Mouse (Mus musculus) R1 (cell line): ENCODE data around the gene Znrf1.

ENCODE experiments used
- DNase-seq: peaks from one replicate; pipeline ENCODE4 v3.0.0-alpha.2; 2018; ENCODE audit warnings: low read depth, low spot score

The Znrf1 gene

DNA sequence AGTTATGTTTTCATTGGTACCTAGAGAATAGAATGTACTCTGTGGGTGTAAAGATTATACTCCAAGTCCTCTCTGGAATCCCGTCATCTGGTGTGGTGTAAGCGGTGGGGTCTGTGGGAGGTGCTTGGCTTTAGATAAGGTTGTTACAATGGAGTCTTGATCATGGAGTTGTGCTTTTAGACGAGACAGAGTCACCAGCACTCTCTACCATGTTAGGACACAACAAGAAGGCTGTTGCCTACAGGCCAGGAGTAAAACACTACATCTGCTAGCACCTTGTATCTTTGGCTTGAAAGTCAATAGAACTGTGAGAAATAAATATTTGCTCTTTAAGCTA is 60.6 kb downstream of the Znrf1 start:
- no peak for DNase-seq

DNA sequence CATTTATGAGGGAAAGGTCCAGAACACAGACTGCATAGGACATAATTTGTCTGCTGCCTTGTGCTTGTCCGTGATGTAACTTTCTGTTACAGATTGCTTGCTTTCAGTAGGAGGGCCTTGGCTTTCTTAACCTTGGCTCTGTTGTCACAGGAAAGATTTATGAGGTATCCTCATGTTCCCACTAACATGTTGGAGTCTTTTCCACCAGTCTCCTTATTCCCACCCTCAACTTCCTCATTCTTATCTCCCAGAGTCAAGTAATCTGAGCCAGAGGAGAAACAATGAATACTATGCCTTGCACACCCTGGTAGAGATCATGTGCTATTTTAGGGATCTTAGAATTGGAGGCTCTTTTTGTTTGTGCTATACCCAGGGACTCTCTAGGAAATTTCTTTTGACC is 61.4 kb downstream of the Znrf1 start:
- DNase-seq, result no peak

DNA sequence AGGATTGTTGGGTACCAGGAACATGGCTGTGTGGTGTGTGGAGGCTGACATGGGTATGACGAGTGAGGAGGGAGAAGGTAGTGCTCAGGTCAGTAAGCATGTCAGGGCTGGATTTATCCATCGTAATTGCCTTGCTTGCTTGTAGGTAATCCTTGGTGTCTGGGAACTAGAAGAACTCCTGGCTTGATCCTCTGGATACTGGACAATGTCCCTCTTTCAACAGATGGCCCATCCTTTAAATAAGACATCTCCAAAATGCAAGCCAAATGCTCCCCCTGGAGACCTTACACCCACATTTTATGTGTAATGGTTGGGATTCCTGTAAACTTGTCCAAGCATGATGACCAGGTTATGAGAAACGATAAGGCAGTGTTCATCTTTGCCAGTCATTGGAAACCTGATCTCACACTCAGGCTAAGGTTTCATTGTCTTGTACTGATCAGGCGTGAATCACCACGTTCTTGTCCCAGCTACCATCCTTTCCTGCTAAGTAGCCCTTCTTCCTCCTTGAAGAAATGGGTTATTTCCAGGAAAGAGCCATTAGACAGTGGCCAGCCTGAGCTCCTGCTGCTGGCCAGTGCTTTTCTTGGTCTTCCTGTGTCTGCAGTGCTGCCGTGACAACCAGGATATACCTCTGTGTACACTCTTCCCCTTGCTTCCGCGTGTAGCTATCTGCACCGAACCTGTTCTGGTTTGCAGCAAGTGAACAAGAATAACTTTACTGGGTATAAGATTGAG is 64.0 kb downstream of the Znrf1 start:
- no peak for DNase-seq

DNA sequence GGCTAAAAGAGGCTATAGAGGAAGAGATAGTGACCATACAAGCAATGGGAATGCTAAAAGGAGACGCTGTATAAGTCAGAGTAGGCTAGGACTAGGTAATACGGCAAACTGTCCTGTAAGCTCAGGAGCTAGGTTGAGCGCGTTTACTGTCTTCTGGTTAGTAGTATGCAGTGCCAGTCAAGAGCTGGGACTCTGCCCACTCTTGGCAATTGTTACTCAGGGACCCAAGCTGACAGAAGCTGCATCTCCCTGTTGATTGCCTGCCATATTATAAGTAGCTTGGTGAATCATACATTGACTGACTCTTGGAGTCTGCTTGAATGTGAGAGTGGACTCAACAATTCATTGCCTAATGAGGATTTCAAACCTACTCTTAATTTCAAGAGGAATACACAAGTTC is 66.2 kb downstream of the Znrf1 start:
- no peak for DNase-seq

DNA sequence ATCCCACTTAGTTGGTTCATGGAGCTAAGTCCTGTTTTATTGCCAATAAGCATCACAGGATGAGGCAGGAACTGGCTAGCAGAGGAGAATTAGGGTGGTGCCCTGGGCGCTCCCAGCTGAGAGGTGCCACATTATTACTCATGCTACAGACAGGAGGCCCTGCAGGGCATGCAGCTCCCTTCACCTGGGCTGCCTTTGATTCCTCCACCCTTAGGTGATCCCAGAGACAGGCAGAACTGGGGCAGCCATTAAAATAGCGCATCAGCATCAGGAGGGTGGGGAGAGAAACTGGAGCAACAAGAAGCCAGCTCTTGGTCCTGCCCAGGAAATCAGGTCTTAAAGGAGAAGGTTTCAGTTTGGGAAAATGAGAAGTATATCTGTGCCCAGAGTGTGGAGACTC is 69.1 kb downstream of the Znrf1 start:
- no peak for DNase-seq

DNA sequence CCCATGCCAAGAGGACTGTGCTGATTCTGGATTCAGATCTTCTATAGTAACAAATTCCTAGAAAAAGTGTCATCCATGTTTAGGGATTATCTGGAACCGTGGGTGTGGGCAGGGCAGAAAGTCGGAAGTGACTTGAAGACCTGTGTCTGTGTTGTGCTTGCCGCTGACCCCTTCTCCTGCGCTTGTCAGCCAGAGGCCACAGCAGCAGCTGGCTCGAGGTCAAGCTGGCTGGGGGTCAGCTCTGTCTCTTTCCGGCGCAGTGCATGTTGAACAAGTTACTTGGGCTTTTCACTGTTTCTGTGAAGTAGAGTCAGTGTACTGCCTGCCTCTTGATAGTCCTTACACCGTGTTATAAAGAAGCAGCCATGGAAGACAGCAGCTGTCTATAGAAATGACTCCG is 71.1 kb downstream of the Znrf1 start:
- no peak for DNase-seq

DNA sequence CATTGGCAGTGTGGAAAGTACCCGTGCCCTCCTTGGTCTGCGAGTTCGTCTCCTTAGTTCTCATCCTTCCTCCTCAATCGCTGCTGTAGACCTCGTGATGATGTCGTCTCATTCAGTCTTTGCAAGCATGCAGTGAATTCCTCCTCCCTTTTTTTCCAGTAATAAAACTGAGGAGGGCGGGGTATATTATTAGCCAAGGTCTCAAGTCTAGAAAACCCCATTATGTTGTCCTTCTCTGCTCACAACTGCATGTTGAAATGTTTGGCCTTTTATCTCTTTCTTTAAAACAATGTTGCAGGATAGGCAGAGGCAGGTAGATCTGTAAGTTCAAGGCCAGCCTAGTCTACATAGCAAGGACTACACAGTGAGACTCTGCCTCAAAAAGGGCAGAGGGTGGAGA is 71.5 kb downstream of the Znrf1 start:
- DNase-seq, result no peak

DNA sequence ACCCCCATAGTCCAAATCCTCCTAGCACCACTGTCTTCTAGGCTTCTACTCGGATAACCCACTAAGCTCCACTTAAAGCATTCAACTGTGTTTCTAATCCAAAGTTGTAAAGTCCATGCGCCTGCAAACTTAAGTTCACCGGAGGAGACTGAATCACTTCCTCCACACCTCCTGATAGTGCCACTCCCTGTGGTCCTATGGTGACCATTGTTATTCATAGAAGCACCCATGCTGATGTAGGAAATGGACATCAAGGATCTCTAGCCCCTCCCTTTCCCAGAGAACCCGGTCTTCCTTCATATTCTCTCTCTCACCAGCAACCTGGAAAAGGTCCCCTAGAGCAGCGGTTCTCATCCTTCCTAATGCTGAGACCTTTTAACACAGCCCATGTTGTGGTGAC is 77.3 kb downstream of the Znrf1 start:
- peak; percentile 99 for DNase-seq

DNA sequence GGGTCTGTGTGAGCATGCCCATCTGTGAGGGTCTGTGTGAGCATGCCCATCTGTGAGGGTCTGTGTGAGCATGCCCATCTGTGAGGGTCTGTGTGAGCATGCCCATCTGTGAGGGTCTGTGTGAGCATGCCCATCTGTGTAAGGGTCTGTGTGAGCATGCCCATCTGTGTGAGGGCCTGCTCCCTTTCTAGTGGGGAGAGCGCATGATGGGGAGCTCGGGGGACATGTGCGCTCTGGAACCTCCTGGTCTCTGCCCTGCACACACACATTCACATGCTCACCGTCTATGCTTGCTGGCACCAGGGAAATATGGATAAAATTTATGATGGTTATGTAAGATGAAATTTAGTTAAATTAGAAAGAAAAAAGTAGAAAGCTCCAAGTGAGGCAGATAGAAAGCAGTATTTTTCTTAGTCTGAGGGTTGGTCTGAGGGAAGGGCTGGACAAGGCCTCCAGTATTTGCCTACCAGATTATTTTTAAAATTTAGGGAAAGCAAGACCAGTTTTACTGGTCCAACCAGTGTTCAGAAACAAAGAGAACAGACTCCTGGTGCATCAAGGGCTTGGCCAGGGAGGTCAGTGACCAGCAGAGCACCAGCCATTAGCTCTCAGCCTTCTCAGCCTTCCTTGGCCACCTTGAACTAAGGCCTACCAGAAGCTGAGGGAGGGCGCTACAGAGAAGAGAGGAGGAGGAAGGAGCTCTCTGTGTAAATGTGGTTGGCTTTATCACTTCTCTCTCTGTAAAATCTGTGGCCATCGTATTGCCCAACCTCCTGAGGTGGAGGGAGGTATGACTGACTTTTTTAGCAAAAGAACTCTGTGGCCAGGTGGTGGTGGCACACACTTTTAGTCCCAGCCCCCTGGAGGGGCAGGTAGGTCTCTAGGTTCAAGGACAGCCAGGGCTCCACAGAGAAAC is 79.1 kb downstream of the Znrf1 start:
- DNase-seq, result no peak

DNA sequence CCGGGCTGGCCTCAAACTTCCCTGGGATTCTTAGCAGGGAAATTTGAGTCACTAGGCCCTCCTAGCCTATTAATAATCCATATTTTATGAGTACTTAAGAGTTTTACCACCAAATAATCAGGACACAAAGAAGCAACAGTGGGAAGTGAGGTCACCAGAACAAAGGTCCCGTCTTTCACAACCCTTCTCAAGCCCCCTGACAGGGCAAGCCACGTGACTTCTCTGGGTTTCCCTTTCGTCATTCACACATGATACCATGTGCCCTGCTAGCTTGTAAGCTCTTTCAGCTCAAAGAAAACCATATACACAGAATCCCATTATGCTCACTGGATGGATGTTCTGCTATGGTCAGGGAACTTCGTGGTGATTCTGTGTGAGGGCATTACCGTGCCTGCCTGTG is 81.9 kb downstream of the Znrf1 start:
- DNase-seq, result no peak

DNA sequence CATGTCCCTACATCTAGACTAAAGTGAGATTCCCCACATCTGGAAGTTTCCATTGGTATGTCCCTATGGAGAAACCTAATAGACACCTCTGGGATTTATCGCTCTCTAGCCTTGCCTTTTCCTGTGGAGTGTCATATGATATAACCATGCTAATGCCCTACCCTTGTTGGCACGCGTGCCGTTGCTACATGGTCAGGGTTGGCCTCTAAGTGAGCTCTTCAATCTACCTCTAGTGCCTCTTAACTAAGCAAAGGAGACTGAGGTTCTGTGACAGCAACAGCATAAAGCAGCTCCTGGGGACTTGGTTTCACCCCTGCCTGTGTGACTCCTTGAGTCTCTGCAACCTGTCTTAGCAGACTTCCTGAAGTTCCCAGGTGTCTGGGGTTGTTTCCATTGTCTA is 82.4 kb downstream of the Znrf1 start:
- no peak for DNase-seq

DNA sequence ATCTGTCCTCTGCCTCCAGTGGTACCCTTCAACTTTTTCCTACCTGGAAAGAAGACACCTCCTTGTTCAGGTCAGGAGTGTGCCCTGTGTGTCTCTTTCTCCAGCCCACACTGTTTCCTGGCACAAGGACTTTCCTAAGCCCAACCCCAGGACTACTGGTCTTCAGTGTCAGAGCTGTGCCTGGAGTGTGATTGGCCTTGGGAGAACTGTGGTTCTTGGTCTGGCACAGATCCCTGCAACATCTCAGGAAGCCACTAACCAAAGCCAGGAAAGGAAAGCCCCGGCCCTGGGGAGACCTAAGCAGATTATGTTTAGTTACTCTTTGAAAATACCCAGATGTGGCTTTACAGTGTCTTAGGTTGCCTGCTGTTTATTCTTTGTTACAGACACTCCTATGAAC is 84.0 kb downstream of the Znrf1 start:
- no peak for DNase-seq

DNA sequence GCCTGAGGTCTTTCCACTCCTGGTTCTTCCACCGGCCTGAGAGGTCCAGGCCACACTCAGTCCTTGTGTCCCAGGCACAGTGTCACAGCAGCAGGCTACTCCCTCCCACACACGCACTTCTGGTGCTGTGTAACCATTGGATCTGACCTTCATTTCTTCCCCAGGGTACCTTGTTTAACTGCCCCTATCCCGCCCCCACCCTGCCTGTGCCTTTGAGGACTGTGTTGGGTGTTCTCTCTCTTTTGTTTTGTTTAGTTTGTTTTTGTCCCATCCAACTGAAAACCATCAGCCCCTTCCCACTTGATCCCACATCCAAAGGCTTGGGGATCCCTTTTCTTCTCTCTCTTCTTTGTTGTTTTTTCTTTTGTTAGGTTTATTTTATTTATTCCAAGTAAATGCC is 86.2 kb downstream of the Znrf1 start:
- peak; percentile 75 for DNase-seq

DNA sequence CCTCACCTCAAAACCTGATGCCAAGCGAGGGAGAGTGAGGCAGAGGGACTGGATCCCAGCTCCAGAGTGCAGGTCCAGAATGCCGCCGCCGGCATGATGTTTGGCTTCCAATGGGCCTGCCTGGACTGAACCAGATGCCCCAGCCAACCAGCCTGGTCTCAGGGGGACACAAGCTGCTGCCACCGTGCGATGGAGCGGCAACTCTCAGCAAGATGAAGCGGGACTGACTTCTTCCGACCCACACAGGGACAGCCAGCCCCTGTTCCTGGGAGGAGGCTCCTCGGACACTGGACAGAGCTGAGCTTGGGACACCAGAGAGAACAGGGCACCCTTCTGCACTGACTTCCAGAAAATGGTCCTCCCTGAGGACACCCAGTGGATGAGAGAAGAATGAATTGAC is 86.7 kb downstream of the Znrf1 start:
- DNase-seq, result no peak

DNA sequence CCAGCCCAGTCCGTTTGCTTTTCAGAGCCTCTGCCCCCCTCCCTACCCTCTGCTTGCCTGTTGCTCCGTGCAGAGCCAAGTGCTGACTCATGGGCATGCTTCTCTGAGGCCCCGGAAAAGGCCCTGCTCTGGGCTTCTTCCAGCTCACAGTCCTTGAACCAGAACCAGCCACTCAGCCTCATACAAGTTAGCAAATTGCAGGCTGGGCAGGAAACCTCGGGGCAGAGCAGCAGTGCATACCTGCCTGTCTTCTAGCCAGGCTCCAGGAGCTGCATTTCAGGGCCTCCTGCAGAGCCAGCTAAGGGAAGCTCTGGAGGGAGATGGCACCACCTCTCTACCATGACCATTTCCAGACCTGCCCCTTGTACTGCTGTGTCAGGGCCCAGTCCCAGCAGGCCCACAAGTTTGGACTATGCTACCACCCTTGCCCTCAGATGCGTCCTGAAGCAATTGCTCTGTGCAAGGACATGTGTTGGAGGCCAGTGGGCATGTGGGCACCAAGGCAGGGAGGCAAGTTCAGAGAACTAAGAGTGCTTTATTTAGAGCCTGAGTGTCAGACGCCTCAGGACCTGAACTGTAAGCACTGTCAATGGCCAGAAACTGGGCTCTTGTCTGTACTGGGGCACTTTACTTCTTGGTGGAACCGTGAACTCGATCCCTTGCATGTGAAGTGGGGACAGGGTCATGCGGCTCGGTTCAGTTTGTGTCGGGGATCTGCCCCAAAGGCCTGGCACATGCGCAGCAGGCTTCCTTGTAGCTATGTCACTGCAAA is 88.4 kb downstream of the Znrf1 start:
- DNase-seq, result no peak

DNA sequence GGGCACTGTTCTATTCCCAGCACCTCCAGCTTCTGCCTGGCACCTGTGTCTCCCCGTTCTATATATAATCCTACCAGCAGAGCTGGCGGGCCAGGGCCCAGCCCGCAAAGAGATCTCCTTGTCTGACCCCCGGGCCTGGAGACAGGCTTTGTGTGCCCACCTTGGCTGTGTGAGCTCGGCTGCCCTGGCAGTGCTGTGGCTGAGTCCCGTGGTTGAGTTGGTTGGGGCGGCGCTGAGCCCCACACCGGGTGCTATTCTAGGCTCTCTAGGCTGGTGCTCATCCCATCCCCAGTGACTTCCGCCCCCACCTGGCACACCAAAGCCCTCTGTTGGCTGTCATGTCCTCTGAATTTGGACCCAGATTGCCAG is 88.9 kb downstream of the Znrf1 start:
- DNase-seq, result no peak

DNA sequence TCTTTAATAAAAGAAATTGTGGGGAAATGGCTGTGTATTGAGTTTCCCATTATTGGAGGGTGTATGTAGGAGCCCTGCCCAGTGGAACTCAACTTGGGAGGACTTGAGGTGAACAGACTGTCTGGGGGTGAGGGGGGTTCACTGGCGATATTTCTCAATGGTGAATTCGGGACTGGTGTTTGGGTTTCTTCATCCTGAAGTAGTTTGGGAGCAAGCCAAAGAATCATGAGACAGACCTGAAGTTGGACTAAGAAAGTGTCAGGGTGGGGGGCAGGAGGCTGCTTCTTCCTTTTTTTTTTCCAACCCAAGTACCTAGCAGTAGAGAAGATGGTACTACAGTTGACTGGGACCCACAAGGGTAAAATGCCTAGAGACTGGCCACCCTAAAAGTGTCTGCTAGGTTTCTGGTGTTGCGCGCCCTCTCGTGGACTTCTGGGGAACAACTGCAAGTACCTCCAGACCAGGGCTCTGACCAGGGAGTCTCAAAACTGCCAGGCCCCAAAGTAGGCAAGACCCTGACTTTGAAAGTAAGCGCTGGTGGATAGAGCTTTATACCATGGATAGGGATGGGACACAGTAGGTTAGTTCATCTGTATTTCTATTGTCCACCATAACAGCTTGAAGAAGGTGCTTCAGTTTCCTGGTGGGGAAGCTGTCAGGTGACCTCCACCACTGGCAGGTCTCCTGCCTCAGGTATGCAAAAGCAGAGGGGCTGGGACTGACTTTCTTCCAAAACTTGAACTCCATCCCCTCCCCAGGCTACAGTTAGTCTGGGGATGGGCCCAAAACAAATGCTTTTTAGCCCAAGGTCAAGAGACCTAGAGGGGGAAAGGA is 90.0 kb downstream of the Znrf1 start:
- peak; percentile 90 for DNase-seq

DNA sequence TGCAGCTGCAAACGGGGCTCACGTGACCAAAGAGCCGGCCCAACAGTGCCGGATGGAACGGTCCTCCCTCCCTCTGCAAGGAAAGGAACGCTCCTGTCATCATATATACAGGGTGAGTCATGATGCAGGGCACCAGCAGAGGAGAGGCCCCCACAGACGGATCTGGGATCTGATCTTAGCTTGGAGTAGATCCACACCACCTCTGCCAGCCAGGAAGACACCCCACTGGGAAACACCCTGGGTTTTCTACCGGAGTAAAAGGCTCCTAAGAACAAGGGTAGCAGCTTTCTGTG is 90.6 kb downstream of the Znrf1 start:
- DNase-seq, result no peak

DNA sequence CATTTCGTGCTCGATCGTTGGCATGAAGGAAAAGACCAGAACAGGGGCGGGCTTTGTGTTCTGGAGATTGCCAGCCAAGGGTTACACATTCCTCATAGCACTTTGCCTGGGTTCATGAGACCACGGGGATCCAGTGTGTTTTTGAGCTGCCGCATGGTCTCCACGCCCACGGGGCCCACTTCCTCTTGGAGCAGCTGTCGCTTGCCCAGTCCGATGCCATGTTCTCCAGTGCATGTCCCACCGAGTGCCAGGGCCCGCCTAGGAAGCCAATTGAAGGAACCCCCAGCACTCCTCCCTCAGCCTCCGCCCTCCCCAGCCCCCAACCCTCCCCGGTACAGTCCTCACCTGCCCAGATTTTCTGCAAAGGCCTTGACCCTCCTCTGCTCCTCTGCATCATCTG is 91.0 kb downstream of the Znrf1 start:
- DNase-seq, result no peak

DNA sequence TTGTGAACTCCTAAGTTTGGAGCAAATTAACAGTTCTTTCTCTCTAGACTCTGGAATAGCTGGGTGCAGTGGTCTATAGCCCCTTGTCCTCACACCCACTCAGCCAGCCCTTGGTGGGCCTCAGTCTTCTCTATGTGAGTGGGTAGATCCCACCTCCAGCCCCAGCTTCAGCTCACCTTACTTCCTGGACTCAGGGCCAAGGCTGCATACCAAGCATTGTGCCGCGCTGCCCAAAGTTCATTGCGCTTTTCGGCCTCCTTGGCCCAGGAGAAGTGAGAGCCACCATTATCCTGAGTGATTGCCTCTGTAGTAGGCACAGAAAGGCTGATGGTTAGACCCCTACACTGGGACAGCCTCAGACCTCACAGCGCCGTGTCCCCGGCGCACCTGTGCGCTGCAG is 92.0 kb downstream of the Znrf1 start:
- DNase-seq, result no peak

DNA sequence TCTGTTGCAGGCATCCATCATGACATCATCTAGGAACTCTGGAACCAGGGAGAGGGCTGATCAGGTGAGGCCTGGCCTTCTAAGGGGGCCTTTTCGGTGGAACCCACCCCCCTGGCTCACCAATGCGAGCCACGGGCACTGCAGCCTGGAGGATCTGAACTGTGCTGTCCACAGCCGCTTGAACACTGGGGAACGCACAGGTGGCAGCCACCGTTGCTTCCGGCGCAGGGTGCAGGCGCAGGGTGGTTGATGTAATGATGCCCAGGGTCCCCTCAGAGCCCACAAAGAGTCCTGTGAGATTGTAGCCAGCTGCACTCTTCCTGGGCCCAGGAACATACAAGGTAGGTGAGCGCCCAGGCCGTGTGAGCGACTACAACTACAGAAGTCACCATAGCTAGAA is 92.5 kb downstream of the Znrf1 start:
- no peak for DNase-seq
